Mouse (Mus musculus): ENCODE results near the gene Pam16.

GRCm38 (mm10) chr16:4639831-4640237 is 15.0 kb upstream of the Pam16 start, which contains the start of the genes Vasn and Dnaja3:
- TF ChIP-seq CTCF (IDR thresholded peaks at IDR 0.05; ENCODE audit: low read depth) (no peak), EP300 (IDR thresholded peaks at IDR 0.05; ENCODE audit: low read depth) (no peak)

Measured in liver, postnatal 0 days (tissue).